Mouse (Mus musculus): ENCODE measurements around the gene Srp54c.
"Not testable (repeated sequence)": the region's sequence is repeated elsewhere in the genome, so short reads cannot be mapped to it uniquely, and the experiment has no call there.

GRCm38 (mm10) chr12:55263385-55263784 is 33.4 kb downstream of the Srp54c start:
- not testable (repeated sequence) for TF ChIP-seq CTCF (IDR thresholded peaks at IDR 0.05; ENCODE audit: borderline replicate concordance, control insufficient read depth, extremely low read depth, insufficient read depth, low read length, poor library complexity); POLR2A (IDR thresholded peaks at IDR 0.05; ENCODE audit: control insufficient read depth, extremely low read depth, insufficient read depth, low read length, poor library complexity)

Measured in thymus, adult 2 months (tissue).